Mouse (Mus musculus) bone marrow macrophage, adult 2 months (primary cell): ENCODE data around the gene Arhgap27.

Experiments
- CTCF ChIP-seq: IDR thresholded peaks from 2 replicates; pipeline ENCODE4 v1.5.1; 2012; ENCODE audit warnings: low read depth, mild to moderate bottlenecking, low read length, moderate library complexity
- POLR2A ChIP-seq: IDR thresholded peaks from 2 replicates; pipeline ENCODE4 v1.6.1; 2012; ENCODE audit warnings: mild to moderate bottlenecking, low read depth, low read length, borderline replicate concordance

- TF ChIP-seq CTCF = no peak
- TF ChIP-seq POLR2A = no peak
Observed at GRCm38 (mm10) chr11:103320196-103320595, 43.3 kb downstream of the Arhgap27 start.
